Mouse (Mus musculus) C2C12 (cell line): ENCODE measurements around the gene Slc2a13.

Experiments used
- CTCF ChIP-seq: IDR thresholded peaks from one replicate; pipeline ENCODE4 v1.5.1; 2011; ENCODE audit not compliant: control insufficient read depth, insufficient read depth, insufficient read length
- FOSL1 ChIP-seq: IDR thresholded peaks from one replicate; pipeline ENCODE4 v1.8.0; 2011; ENCODE audit warnings: mild to moderate bottlenecking, low read length; ENCODE audit not compliant: poor library complexity, insufficient read depth, severe bottlenecking
- MYOD1 ChIP-seq: IDR thresholded peaks from one replicate; pipeline ENCODE4 v1.6.1; 2011; ENCODE audit warnings: low read depth; ENCODE audit not compliant: control insufficient read depth, insufficient read length

DNA sequence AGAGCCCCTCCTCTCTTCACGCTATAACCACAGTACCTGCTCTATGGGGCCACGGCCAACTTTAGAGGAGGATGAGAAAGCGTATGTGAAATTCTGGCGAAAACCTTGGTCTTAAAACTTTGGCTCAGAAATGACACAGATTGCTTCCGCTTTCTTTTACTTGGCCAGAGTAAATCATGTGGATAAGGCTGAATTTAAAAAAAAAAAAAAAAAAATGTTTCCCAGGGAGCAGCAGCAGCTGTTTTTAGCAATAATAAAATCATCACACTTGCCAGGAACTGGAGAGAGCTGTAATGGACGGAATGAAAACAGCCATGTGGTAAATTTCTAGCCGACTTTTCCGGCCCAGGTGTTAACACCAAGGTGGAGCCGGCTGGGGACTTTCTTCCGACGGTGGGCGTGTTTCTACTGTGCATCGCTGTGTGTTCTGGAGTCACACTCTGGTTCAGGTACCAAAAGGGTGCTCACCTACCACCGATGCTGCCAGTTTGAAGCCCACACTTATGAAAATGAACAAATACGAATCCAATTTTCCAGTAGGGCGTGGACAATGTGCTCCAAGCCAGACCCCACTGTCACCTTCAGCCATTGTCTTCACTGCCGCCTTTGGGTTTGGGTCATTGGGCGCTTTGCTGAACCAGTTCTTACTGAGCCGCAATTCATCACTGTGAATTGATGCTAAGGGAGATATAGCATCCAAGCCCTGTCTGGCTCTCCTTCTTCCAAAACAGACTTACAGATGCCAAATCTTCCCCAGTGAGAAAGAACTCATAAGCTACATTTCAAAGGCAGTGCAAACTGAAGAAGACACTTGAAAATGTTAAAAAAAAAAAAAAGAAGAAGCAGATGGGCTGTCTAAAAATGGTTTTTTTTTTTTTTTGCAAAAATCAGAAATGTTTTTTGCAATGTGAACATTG lies 258.4 kb downstream of the Slc2a13 start:
- TF ChIP-seq FOSL1 (no peak), MYOD1 (no peak), CTCF (no peak)
